Mouse (Mus musculus): ENCODE results near the gene Nckap5l.

DNA sequence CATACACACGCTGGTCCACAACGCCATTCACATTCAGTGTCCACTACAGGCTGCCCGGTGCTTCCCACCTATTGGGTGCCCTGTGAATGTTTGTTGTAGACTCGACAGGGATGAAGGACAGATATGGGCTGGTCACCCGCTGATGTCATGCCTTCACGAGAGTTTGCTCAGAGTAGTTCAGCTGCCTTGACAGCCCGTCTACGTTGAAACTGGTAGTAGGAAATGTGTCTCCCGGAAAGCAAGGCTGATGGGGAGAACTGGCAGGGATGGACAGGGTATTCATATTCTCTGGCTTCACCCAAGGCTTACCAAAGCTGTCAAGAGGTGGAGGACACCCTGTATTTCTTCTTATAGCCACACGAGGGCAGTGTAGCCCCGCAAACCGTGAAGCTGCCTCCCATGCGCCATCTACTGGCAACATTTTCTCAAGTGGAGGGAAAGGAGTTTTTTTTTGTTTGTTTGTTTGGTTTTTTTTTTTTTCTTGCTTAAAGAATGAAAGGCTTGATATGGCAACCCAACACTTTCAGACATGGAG is 41.1 kb downstream of the Nckap5l start:
- TF ChIP-seq MAFK (IDR thresholded peaks at IDR 0.05; ENCODE audit: insufficient read depth, low read depth, low read length) (no peak), ZNF384 (IDR thresholded peaks at IDR 0.05; ENCODE audit: low read depth, low read length) (peak; percentile 99)

All from ES-E14 (cell line).